Mouse (Mus musculus): ENCODE measurements at regions not wholly inside any gene's neighbourhood (a gene's known extent, or its start where the extent isn't known, plus 50 kb on each side); places are given as distances from the start of the nearest gene placed in this dataset.

DNA sequence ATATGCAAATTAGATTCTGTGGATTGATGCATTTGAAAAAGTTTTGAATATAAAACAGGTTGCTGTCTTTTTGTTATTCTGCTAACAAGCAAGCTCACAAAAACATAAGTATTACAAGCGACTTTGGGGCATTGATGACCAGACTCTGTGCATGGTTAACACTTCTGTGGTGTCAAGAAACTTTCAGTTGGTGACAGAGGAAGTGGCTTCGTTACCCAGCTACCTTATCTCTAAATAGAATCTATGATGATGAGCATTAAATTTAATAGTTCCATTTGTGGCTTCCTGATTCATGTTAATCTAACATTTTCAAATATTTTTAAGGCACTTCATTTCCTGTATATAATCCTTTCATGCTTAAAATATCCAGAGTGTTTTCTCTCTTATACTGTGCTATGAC is 100.8 kb downstream of the Tm2d1 start:
- DNase-seq (ENCODE audit: low read depth) = no peak

DNA sequence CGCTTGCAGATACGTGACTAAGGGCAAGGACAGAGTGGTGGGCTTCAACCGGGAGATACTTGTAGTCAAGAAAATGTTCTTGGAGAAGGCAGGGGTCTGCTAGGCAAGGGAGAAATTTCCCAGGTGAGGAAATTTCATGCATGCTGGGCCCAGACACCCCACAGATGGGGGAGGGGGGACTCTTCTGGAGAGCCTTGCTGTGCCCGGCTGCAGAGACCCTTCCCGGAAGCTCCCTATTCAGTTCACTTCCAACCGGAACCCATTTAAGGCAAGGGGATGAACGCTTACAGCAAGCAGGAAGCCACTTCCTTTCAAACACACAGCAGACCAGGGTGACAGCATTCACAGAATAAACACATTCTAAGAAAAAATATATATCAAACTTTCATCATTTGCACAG is 124.8 kb downstream of the Tm2d1 start:
- no peak for DNase-seq (ENCODE audit: low read depth)

DNA sequence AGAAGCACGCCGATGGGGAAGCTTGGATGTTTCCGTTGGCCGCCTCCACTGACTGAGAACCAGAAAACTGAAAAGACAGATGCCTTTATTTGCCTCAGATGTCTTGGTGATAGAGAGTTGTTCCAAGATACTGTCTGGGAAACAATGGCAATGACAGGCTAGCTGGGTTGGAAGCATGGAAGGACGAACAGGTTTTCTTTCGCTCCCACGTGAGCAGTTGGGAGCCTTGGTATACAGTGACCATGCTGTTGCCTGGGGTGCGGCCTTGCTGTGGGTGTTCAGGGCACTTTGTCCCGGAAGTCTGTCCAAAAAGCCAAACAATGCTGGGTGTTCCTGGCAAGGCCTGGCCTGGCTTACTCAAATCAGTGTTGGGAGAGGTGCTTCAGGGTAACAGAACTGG is 125.4 kb downstream of the Tm2d1 start:
- DNase-seq (ENCODE audit: low read depth) = peak; percentile 39

DNA sequence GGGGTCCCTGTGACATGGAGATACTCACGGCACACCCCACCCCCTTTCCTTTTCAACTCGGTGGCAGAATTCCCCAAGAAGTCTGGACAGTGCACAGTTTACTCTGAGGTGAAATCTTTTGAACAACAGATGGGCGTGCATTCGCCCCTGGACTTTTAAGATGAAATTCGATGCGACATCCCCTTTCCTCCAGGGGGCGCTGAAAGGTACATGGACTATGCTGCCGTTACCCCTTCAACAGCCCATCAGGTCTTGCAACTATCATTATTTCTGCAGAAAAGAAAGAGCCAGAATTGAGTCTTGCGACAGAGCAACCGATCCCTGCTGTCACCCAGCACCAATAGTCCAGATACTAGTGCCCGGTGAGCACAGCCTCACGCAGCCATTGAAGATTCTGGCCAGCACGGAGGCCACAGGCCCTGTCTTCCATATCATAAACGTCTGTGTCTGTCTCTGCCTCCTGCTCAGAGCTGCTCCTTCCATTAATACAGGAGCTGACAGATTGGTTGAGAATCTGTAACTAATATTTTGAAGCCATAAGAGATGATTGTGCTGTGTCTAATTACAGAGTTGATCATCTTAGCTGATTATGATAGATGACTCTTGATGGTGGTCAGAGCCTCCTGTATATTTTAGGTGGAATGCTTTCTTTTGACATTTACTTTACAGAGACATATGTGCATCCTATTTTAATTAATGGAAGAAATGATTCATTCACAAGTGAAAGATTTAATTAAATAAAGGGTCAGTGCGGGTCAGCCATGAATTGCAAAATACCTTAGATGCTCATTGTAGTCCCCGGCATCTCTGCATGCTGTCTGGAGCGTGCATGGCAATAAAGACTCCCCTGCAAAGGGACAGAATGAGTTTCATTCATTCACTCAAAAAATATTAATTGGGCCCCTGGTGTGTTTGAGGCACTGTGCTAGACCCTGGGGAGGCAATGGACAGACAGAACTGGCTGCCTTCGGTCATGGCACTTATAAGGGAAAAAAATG is 128.0 kb downstream of the Tm2d1 start:
- no peak for DNase-seq (ENCODE audit: low read depth)

DNA sequence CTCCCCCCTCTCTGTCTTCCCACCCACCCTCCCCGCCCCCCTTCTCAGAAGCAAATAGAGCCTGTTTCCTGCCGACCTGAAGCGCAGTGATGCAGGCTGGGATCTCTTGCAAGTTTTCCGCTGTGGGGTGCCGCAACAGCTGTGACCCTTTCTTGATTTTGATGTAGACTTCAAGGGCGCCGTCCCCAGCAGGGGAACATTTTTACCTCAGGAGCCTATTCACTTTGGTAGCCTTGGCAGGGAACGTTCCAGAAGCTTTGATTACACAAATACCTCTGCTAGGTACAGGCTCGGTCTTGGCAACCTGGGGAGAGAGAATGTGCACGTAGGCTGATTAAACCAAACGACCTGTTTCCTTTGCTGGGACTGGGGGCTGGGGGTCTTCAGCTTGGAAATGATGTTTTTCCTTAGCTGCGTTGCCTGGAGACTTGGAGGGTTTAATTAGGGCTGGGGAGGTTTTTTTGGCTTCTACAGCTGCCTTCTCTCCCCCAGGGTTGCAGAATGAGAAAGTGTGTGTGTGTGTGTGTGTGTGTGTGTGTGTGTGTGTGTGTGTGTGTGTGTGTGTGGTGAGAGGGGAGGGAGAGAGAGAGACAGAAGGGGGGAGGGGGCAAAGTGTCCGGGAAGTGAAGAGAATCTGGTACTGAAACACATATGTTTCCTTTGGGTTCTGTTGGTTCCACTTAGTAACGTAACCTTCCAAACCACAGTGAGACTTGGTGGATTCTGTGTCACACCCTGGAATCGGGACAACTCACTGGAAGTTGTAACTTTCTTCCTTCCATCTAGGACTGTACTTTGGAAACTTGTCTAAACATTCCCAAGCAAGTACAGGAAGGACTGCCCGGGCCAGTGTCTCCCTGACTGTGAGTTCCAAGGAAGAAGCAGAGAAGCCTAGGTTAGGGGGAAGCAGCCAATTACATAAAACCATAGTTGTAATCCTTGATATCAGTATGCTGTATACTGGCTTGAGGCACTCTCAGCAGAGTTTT is 138.9 kb downstream of the Tm2d1 start:
- DNase-seq (ENCODE audit: low read depth) = no peak

DNA sequence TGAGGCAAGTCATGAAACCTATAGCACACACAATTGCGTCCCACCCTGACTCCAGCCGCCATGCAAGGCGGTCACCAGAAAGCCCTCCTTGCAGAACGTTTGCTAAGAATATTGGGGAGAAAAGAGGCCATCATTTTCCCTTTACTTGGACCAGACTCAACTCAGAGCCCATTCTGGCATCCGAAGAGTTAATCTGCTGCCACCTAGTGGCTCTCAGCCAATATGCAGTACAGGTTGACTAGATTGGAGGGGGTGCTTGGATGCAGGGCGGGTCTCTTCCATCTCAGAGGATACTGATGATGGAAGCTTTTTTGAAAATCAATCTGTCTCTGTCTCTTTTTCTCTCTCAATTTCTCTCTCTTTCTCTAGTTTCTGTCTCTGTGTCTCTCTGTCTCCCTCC is 139.6 kb downstream of the Tm2d1 start:
- DNase-seq (ENCODE audit: low read depth) = no peak

DNA sequence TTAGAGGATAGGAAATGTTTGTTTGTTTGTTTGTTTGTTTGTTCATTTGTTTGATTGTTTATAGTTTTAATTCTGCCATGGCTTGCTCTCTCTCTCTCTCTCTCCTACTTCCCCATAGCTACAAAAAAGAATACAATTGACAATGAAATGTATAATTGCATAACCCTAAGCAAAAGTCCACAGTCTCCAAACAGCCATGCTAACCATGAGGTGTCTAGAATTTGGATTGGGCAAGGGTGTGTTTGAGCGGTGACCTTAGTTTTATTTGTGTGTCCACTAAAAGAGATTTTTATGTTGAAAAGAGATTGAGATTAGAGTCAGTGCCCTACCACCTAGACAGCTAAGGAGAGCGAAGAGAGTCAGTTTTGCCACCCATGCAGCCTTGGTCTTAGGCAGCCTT is 141.2 kb downstream of the Tm2d1 start:
- no peak for DNase-seq (ENCODE audit: low read depth)

DNA sequence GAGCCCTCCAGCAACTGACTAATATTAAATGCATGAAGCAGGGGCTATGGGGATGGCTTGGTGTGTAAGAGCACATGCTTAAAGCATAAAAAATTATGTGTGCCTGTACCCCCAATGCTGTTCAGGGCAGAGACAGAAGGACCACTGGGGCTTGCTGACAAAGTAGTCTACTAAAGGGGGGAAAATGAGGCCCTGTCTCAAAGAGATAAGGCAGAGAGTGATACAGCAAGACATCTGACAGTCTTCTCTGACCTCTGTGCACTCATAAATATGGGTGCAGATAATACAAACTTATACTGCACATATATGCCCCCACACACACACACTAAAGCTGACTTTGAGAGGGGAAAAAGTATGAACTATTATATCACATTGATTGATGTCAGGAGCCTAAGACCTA is 142.8 kb downstream of the Tm2d1 start:
- DNase-seq (ENCODE audit: low read depth) = no peak

DNA sequence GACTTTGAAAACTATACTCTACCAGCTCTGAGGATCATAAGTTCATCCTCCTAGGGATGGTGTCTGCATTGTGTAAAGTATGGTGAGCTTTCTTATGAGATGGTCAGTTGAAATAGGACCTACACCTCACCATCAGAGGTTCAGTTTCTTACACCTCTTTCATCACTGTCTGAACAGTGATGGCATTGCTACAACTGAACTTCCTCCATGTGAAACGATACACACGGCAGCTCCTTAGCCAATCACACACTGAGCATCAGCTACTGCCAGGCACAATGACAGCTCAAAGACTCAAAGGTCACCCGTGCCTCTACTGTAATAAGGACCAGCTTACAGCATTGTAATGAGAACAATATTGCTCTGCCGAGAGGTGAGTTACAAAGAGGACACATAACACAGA is 145.0 kb downstream of the Tm2d1 start:
- no peak for DNase-seq (ENCODE audit: low read depth)

DNA sequence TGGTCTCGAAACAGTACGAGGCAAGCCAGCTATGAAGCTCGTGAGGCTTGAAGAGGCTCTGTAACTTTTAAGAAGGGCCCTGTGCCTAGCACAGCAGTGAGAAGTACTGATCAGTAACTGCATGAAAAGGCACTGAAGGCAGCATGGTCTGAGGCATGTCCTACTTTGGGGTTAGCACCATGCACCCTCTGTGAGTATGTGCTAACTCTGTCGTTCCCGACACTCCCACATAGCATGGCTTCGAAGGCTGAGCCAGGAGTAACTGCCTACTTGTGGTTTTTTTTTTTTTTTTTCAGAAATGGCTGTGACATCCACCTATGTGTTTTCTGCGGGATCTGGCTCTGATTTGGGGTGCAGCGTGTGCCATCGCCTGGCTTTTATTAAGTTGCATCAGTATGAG is 145.6 kb downstream of the Tm2d1 start:
- DNase-seq (ENCODE audit: low read depth) = no peak

DNA sequence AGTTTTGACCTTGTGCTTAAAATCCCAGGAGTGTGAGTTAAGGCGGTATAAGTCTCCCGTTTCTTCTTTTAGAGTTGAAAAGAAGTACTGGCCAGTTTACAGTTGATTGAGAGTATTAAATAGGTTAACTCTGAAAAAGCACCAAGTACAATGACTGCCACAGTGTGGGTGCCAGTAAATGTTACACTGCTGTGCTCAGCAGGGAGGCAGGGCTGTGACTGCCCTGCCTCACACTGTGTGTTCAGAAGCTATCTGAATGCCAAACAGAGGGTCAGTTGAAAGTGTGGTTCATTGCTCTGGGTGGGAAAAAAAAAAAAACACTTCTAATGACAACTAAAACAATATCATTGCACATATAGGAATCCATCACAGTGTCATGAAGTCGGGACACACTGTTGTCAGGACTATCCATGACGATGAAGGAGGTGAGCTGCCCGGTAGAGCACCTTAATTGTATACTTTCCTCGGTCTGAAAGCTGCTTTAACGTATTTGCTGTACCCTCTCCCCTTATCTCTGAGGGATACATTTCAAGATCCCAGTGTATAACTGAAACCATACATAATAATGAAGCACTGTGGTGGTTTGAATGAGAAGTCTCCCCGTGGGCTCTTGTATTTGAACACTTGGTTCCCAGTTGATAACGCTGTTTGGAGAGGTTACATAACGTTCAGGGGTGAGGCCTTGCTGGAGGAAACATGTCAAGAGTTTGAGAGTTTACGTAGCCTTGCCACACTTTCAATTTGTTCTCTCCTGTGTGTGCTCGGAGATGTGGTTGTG is 146.9 kb downstream of the Tm2d1 start:
- DNase-seq (ENCODE audit: low read depth) = no peak

DNA sequence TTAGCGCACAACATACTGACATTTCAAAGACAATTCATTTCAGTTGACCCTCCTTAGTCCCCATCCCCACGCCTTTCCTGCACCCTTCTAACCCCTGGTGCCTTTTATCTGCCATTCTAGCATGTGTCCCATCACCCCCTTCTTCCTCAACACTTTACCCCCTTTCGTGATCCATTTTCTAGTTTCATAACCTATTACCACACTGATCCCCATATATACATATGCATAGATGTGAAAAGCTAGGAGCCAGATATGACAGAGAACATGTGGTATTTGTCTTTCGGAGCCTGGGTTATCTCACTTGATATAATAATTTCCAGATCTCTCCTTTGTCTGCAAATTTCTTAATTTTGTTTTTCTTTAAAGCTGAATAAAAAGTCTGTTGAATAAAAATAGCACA is 154.9 kb downstream of the Tm2d1 start:
- no peak for DNase-seq (ENCODE audit: low read depth)

DNA sequence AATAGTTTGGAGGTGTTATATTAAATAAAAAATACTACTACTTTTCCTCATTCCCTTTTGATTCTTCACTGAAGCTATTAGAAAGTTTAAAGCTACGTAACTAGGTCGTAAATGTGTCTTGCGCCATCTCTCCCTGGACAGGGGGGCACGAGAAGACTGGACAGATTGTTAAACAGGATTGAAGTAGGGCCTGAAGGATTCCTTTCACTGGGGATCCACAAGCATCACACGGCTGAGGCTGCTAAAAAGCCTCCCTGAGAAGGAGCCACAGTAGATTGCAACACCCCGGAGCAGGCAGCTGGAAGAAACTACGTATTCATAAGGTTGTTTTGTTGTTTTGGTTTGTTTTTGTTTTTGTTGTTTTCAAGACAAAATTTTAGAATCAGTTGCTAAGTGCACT is 158.7 kb downstream of the Tm2d1 start:
- no peak for DNase-seq (ENCODE audit: low read depth)

DNA sequence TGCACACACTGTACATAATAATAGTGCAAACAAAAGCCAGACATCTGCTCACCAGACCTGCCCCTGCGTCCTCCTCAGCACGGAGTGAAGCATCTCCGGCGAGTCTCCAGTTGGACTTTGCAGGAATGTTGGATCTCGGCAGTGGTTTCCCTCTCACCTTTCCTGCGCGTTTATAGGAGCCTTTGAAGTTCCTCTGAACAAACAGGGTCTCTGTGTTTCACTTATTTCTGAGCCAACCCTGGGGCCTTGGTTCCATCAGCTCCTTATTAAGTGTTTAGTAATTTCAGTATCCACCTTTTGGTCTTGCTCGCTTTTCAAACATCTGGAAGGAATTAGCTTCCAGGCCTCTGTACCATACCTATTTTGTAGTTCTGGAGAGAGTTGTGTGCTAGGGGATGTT is 159.7 kb downstream of the Tm2d1 start:
- no peak for DNase-seq (ENCODE audit: low read depth)

DNA sequence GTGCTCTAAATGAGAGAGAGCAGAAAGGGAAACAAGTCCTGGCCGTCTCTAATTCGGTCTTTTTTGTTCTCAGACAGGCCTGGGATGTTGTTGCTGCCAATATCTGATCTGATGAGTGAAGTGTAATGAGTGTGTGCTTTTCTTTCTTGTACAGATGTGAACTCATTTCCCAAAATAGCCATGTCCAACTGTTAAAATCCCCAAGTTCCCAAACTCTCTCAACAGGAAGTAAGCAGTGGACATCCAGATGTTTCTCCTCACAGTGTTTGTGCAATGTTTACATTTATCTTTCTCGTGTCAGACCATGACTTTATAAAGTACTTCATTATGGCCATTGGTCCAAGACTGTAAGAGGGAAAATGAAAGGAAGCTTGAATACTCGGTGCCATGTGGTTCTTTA is 161.5 kb downstream of the Tm2d1 start:
- no peak for DNase-seq (ENCODE audit: low read depth)

DNA sequence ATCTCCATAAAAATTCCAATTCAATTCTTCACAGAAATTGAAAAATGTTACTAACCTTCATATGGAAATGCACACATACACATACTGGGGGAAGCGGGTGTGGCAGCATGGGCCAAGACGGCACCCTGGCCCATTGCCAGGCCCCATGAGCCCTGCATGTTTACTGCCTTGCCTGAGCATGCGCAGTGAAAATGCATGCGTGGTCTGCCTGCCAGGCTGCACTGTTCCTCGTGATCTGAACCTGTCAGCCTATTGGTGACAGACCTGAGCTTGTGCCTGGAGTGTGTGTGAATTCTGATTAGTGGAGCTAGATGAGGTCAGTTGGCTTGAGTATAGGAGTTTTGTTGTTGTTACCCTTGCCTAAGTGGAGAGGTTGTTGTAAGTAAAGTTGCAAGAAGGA is 167.9 kb downstream of the Tm2d1 start:
- DNase-seq (ENCODE audit: low read depth) = no peak

DNA sequence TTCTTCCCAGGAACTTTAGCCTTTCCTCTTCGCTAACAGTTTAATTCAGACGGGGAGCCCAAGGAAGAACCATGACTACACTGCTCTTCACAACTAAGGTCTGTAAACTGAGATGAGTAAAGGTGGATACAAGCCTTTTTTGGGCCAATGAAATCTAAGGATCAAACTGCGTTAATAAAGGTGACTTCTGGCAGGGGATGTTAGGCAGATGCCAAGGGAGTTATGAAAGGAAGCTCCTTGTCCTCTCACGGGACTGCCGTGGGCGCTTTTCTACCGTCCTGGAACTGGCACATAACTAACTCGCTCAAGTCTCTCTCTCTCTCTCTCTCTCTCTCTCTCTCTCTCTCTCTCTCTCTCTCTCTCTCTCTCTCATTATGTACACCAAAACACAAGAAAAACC is 175.7 kb downstream of the Tm2d1 start:
- DNase-seq (ENCODE audit: low read depth) = no peak

DNA sequence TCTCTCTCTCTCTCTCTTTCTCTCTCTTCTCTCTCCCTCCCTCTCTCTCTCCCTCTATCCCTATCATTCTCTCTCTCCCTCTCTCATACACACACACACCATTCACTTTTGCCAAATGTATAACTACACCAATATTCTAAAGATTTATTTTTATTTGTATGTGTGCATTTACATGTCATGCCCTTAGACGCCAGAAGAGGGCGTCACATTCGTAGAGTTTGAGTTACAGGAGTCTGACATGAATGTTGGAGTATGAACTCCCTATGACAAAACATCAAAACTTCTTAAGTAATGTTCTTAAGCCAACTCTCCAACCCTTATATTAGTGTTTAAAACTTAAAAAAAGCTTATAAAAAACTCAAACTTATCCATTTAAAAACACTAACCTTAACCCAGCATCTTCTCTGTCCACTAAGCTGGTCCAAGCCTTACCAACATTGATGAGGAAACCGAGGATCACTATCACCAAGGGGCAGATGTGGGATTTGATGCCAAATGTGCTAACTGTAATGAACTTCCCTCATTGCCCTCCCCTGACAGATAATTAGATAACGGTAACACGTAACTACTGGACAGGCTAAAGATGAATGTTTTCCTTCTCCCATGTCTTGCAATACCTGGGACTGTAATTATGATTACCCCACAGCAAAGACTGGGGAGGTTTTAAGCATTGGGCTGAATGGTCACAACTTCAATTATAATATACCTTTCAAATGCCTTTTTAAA is 176.7 kb downstream of the Tm2d1 start:
- no peak for DNase-seq (ENCODE audit: low read depth)

DNA sequence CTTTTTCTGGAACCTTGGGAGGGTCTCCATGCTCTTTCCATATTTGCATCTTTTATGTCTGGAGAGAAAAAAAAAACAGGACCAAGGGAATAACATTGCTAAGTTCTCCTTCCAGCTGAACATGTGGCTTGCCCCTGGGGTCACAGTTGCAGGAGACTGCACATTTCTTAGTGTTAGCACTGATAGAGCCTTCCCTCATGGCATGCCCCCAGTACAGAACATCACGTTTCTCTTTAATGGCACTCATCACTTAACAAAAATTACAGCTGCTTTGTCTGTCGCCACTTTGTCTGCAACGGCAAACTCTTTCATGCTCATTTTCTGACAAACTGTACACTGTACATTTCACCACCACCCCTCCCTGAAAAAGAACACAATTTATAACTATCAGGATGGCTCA is 180.0 kb downstream of the Tm2d1 start:
- no peak for DNase-seq (ENCODE audit: low read depth)

DNA sequence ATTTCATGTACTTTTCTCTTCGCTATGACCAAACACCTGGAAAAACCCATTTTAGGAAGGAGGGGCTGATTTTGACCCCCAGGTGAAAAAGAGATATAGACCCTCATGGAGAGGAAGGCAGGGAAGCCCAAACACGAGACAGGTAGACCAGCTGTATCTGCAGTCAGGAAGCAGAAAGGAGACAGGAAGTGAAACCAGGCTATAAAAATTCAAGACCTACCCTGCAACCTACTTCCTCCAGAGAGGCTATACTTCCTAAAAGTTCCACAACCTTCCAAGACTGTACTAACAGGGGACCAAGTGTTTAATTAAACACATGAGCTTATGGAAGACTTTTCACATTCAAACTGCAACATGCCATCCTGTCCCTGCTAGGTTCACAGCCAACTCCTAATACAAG is 180.9 kb downstream of the Tm2d1 start:
- no peak for DNase-seq (ENCODE audit: low read depth)

DNA sequence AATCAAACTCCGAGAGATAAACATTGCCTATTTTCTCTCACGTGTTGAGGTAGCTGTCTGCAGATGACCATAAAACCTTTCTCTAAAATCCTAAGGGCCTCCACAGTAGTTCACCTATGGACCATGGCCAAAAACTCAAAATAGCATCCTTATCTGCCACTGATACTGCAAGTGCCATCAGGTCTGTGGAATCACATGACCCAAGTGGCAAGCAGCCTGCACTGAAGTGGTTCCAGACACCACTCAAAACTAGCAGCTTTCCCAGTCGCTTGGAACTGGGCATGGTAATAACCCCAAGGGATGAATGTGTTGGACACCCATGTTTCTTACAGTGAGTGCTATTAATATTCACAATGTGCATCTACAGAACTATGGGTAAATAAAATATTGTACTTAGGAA is 182.0 kb downstream of the Tm2d1 start:
- DNase-seq (ENCODE audit: low read depth) = no peak

Measured in fibroblast of lung, adult 2 months (primary cell).